9 mouse cellular contexts compared by ENCODE assay signal in the genomic region with DNA sequence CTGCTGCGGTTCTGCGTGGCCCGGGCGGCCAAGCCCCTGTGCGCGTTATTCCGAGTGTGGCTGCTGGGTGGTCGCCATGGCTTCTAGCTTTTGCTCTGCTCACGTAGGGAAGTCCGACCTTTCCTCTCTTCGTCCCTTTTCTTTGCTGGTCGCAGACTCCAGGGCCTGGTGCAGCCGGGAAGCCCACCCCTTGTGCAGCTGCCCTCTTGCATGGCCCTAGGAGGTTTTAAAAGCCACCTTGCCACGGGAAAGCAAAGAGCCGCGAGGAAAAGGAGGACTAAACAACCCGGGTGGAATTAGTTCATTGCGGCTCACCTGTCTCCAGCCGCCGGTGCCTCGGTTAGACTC. TPM values are rescaled to one million over a fixed set of nuclear protein-coding genes. Genes with fewer than 3 reads are reported as not detected.
A peak's percentile ranks its signal among the peaks of the same experiment; 100 is the strongest.
DNase-seq lines count a peak whose midpoint lies in the region; ATAC-seq and TF ChIP-seq lines count a peak whose summit lies in the region.
"Not testable (repeated sequence)": the region's sequence is repeated elsewhere in the genome, so short reads cannot be mapped to it uniquely, and the experiment has no call there.
"Had no signal": no experiment of that assay in that cellular context is flagged by ENCODE, and none has a peak within 500 bp of the region (broad histone marks: within the 10 kb centered on the region; RNA-seq: fewer than 3 reads in every experiment).

No protein-coding gene starts in this region.

- 27% methylated on average over 16 of the region's 21 CpGs for WGBS in embryonic facial prominence, embryonic 15.5 days
- 19% methylated on average over 16 of the region's 21 CpGs for WGBS in heart, embryonic 12.5 days
- 20% methylated on average over 12 of the region's 21 CpGs for WGBS in intestine, postnatal 0 days
- 31% methylated on average over 3 of the region's 21 CpGs for WGBS in limb, embryonic 14.5 days
- WGBS in midbrain, embryonic 11.5 days, result 16% methylated on average over 12 of the region's 21 CpGs

- not testable (repeated sequence) for TF ChIP-seq CTCF in intestine, postnatal 0 days (IDR thresholded peaks at IDR 0.05; ENCODE audit: low read depth)

- not testable (repeated sequence) for H3K27me3 ChIP-seq in embryonic facial prominence, embryonic 15.5 days; heart, embryonic 12.5 days (replicated peaks); intestine, postnatal 0 days (replicated peaks; ENCODE audit: control insufficient read depth, insufficient read depth, low read length); limb, embryonic 14.5 days (ENCODE audit: control insufficient read depth, insufficient read depth, low read length); midbrain, embryonic 11.5 days (ENCODE audit: control insufficient read depth, insufficient read depth, low read length)

- not testable (repeated sequence) for H3K36me3 ChIP-seq in embryonic facial prominence, embryonic 15.5 days; heart, embryonic 12.5 days; intestine, postnatal 0 days (ENCODE audit: control insufficient read depth, insufficient read depth); limb, embryonic 14.5 days (ENCODE audit: control insufficient read depth, insufficient read depth, low read length); midbrain, embryonic 11.5 days (ENCODE audit: control insufficient read depth, insufficient read depth, low read length)

- not testable (repeated sequence) for H3K9me3 ChIP-seq in embryonic facial prominence, embryonic 15.5 days (replicated peaks); heart, embryonic 12.5 days (replicated peaks); intestine, postnatal 0 days (ENCODE audit: control insufficient read depth); limb, embryonic 14.5 days (ENCODE audit: control insufficient read depth, low read length); midbrain, embryonic 11.5 days (ENCODE audit: control insufficient read depth, low read length)

- TF ChIP-seq POLR2A in limb, embryonic 14.5 days (IDR thresholded peaks at IDR 0.05; ENCODE audit: borderline replicate concordance, extremely low read depth, insufficient read depth, insufficient read length), result not testable (repeated sequence)

- peak overlapping the region; percentile 44 for H3K4me3 ChIP-seq in brown adipose tissue, adult 24 weeks (ENCODE audit: insufficient read depth, low read depth, low read length)
- peak overlapping the region; percentile 27 for H3K4me3 ChIP-seq in embryonic facial prominence, embryonic 15.5 days (replicated peaks)
- peak overlapping the region; percentile 45 for H3K4me3 ChIP-seq in heart, embryonic 12.5 days
- peak overlapping the region; percentile 17; the same call in 1 of the 2 replicates for H3K4me3 ChIP-seq in intestine, postnatal 0 days (ENCODE audit: low read depth, low read length)
- peak overlapping the region; percentile 27 for H3K4me3 ChIP-seq in limb, embryonic 14.5 days (replicated peaks; ENCODE audit: low read length)
- peak overlapping the region; percentile 24 for H3K4me3 ChIP-seq in midbrain, embryonic 11.5 days (ENCODE audit: low read depth, low read length)

- not testable (repeated sequence) for H3K27ac ChIP-seq in brown adipose tissue, adult 24 weeks (replicated peaks; ENCODE audit: low read depth, low read length); embryonic facial prominence, embryonic 15.5 days (replicated peaks); heart, embryonic 12.5 days (ENCODE audit: poor library complexity, severe bottlenecking); intestine, postnatal 0 days (ENCODE audit: low read depth, low read length); limb, embryonic 14.5 days (replicated peaks; ENCODE audit: low read depth, low read length); midbrain, embryonic 11.5 days (ENCODE audit: low read depth, low read length)

- H3K4me1 ChIP-seq in brown adipose tissue, adult 24 weeks (ENCODE audit: control insufficient read depth, insufficient read depth, insufficient read length, low read length); embryonic facial prominence, embryonic 15.5 days; heart, embryonic 12.5 days (replicated peaks); intestine, postnatal 0 days (replicated peaks; ENCODE audit: control insufficient read depth, insufficient read depth, low read length); limb, embryonic 14.5 days (ENCODE audit: control insufficient read depth, insufficient read depth, low read length); midbrain, embryonic 11.5 days (ENCODE audit: control insufficient read depth, insufficient read depth, low read length): not testable (repeated sequence)

- not testable (repeated sequence) for H3K9ac ChIP-seq in embryonic facial prominence, embryonic 15.5 days; intestine, postnatal 0 days (ENCODE audit: low read depth, low read length); midbrain, embryonic 11.5 days (ENCODE audit: low read length)
- peak overlapping the region; percentile 67; the same call in 1 of the 2 replicates for H3K9ac ChIP-seq in heart, embryonic 12.5 days
- H3K9ac ChIP-seq in limb, embryonic 14.5 days (ENCODE audit: low read depth, low read length, severe bottlenecking), result 0 out of 2 replicates have a peak overlapping the region, but pooled peaks have one; percentile 16

- H3K4me2 ChIP-seq in embryonic facial prominence, embryonic 15.5 days (replicated peaks), result peak overlapping the region; percentile 42
- H3K4me2 ChIP-seq in heart, embryonic 12.5 days, result peak overlapping the region; percentile 84
- peak overlapping the region; percentile 60 for H3K4me2 ChIP-seq in intestine, postnatal 0 days (replicated peaks; ENCODE audit: low read depth)
- H3K4me2 ChIP-seq in limb, embryonic 14.5 days (replicated peaks; ENCODE audit: low read depth, low read length, severe bottlenecking), result peak overlapping the region; percentile 46
- peak overlapping the region; percentile 32 for H3K4me2 ChIP-seq in midbrain, embryonic 11.5 days

- ATAC-seq in embryonic facial prominence, embryonic 15.5 days (ENCODE audit: insufficient number of reproducible peaks, low FRiP score, low TSS enrichment, low read depth); heart, embryonic 12.5 days (ENCODE audit: insufficient number of reproducible peaks, low FRiP score); midbrain, embryonic 11.5 days (ENCODE audit: low FRiP score): not testable (repeated sequence)
- ATAC-seq in intestine, postnatal 0 days, result 0 out of 2 replicates have a peak, but pooled peaks have one; percentile 19
- ATAC-seq in limb, embryonic 14.5 days (ENCODE audit: low FRiP score, low read depth), result peak; percentile 34; the same call in 1 of the 2 replicates

- not testable (repeated sequence) for DNase-seq in limb, embryonic 14.5 days (ENCODE audit: low spot score)
- peak; percentile 88 for DNase-seq in midbrain, embryonic 11.5 days (ENCODE audit: low spot score, missing footprints)
- DNase-seq in right cerebral cortex, adult 2 months (ENCODE audit: low spot score in 2 of 2), result peak; percentile 14 to 17
- peak; percentile 26 for DNase-seq in thymus, postnatal 4 days

RNA-seq across cellular contexts. Expression of gene Arnt, which starts 6.3 kb away (rescaled TPM):
- 17.2 and 18.4 TPM in 2 replicates for polyA plus RNA-seq in brown adipose tissue, adult 24 weeks (2012; ENCODE audit: insufficient read depth, insufficient read length, missing spikeins)
- 49.9 and 50.2 TPM in 2 replicates for polyA plus RNA-seq in embryonic facial prominence, embryonic 15.5 days (2015; fragmentation: Nextera tagmentation; extraction: Ambion mirVana)
- 35.0 and 38.0 TPM in 2 replicates for polyA plus RNA-seq in heart, embryonic 12.5 days (2016; fragmentation: Nextera tagmentation; extraction: Ambion mirVana)
- polyA plus RNA-seq in intestine, postnatal 0 days (2015; fragmentation: Nextera tagmentation; extraction: Ambion mirVana), result 11.7 and 13.4 TPM in 2 replicates
- 57.1 and 70.3 TPM in 2 replicates for polyA plus RNA-seq in limb, embryonic 14.5 days (2012; rRNA removed)
- 37.9 and 44.8 TPM in 2 replicates for polyA plus RNA-seq in limb, embryonic 14.5 days (2014; fragmentation: Nextera tagmentation; extraction: Ambion mirVana)
- polyA plus RNA-seq in midbrain, embryonic 11.5 days (2014; fragmentation: Nextera tagmentation; extraction: Ambion mirVana), result 26.2 and 27.0 TPM in 2 replicates

RNA-seq across cellular contexts. Expression of gene 4930558C23Rik, which starts 25.2 kb away (rescaled TPM):
- not detected in 2 replicates for polyA plus RNA-seq in brown adipose tissue, adult 24 weeks (2012; ENCODE audit: insufficient read depth, insufficient read length, missing spikeins)
- polyA plus RNA-seq in embryonic facial prominence, embryonic 15.5 days (2015; fragmentation: Nextera tagmentation; extraction: Ambion mirVana), result 0.24 TPM in 1 of 2 replicates, not detected in the other
- polyA plus RNA-seq in heart, embryonic 12.5 days (2016; fragmentation: Nextera tagmentation; extraction: Ambion mirVana), result not detected in 2 replicates
- polyA plus RNA-seq in intestine, postnatal 0 days (2015; fragmentation: Nextera tagmentation; extraction: Ambion mirVana), result not detected in 2 replicates
- polyA plus RNA-seq in limb, embryonic 14.5 days (2012; rRNA removed), result 0.18 TPM in 1 of 2 replicates, not detected in the other
- polyA plus RNA-seq in limb, embryonic 14.5 days (2014; fragmentation: Nextera tagmentation; extraction: Ambion mirVana), result not detected in 2 replicates
- not detected in 2 replicates for polyA plus RNA-seq in midbrain, embryonic 11.5 days (2014; fragmentation: Nextera tagmentation; extraction: Ambion mirVana)
- polyA plus RNA-seq: myocyte had no signal

Comparison
In these comparisons a context has a peak if more than half of its experiments do, and no peak if none do; other contexts are left out.
1. H3K4me2 ChIP-seq: peak in every context shown above with its lines; median percentile 84 in heart, embryonic 12.5 days; 60 in intestine, postnatal 0 days; 46 in limb, embryonic 14.5 days; 42 in embryonic facial prominence, embryonic 15.5 days; 32 in midbrain, embryonic 11.5 days.